Mouse (Mus musculus) liver, postnatal 0 days (tissue): ENCODE measurements around the gene Rap1b. TPM values are rescaled to one million over a fixed set of nuclear protein-coding genes. Genes with fewer than 3 reads are reported as not detected.

Experiments
- ATAC-seq: fragments of 200-750 bp; cut with Nextera tagmentation; 2 replicates; pipeline ENCODE4 v1.8.0; 2017; ENCODE audit warnings: mild to moderate bottlenecking, moderate library complexity
- DNase-seq: peaks from one replicate; pipeline ENCODE4 v3.0.0-alpha.2; 2016
- H3K27ac ChIP-seq: fragments of 300-500 bp; sonication (generic); 2 replicates; pipeline ENCODE4 v1.5.1; 2014; ENCODE audit warnings: antibody characterized with exemption, moderate library complexity, mild to moderate bottlenecking, low read depth
- H3K27me3 ChIP-seq: fragments of 300-500 bp; sonication (generic); 2 replicates; pipeline ENCODE4 v1.6.1; 2014; ENCODE audit warnings: low read length, control low read depth, mixed read lengths; ENCODE audit not compliant: insufficient read depth
- H3K36me3 ChIP-seq: fragments of 300-500 bp; sonication (generic); replicated peaks from 2 replicates; pipeline ENCODE4 v1.6.1; 2014; ENCODE audit warnings: mild to moderate bottlenecking, control low read depth, low read length, moderate library complexity, mixed read lengths; ENCODE audit not compliant: insufficient read depth
- H3K4me1 ChIP-seq: fragments of 300-500 bp; sonication (generic); 2 replicates; pipeline ENCODE4 v1.6.1; 2014; ENCODE audit warnings: antibody characterized with exemption, mild to moderate bottlenecking, control low read depth; ENCODE audit not compliant: insufficient read depth
- H3K4me2 ChIP-seq: fragments of 300-500 bp; sonication (generic); 2 replicates; pipeline ENCODE4 v1.6.1; 2014; ENCODE audit warnings: low read depth, mild to moderate bottlenecking, low read length, moderate library complexity, mixed read lengths
- H3K4me3 ChIP-seq: fragments of 300-500 bp; sonication (generic); 2 replicates; pipeline ENCODE4 v1.5.1; 2014; ENCODE audit warnings: low read depth, low read length
- H3K9ac ChIP-seq: fragments of 300-500 bp; sonication (generic); replicated peaks from 2 replicates; pipeline ENCODE4 v1.6.1; 2014; ENCODE audit warnings: mild to moderate bottlenecking, moderate library complexity
- H3K9me3 ChIP-seq: fragments of 300-500 bp; sonication (generic); 2 replicates; pipeline ENCODE4 v1.6.1; 2016; ENCODE audit warnings: mild to moderate bottlenecking, control low read depth, low read length, mixed read lengths
- CTCF ChIP-seq: sonication (generic); IDR thresholded peaks from 2 replicates; pipeline ENCODE4 v1.5.1; 2016; ENCODE audit warnings: antibody characterized with exemption, low read depth
- EP300 ChIP-seq: IDR thresholded peaks from 2 replicates; pipeline ENCODE4 v1.6.1; 2016; ENCODE audit warnings: antibody characterized with exemption, low read depth, mild to moderate bottlenecking
- WGBS: fragments of 180-500 bp; shearing (Covaris S2); extraction: QIAGEN DNeasy Blood & Tissue Kit; methylation state at CpG from one replicate; pipeline ENCODE4 v1.1.7; 2014; ENCODE audit not compliant: insufficient replicate concordance; 5-methylcytosine and 5-hydroxymethylcytosine counted together
- polyA plus RNA-seq: library from polyadenylated mRNA; unstranded; fragments of >200 nt; fragmentation: Nextera tagmentation; extraction: Ambion mirVana; gene quantifications from 2 replicates; pipeline ENCODE4 v1.2.1, GENCODE M21; 2015

The Rap1b gene
- polyA plus RNA-seq, 1 experiment from 2014 or later, result 105 TPM

DNA sequence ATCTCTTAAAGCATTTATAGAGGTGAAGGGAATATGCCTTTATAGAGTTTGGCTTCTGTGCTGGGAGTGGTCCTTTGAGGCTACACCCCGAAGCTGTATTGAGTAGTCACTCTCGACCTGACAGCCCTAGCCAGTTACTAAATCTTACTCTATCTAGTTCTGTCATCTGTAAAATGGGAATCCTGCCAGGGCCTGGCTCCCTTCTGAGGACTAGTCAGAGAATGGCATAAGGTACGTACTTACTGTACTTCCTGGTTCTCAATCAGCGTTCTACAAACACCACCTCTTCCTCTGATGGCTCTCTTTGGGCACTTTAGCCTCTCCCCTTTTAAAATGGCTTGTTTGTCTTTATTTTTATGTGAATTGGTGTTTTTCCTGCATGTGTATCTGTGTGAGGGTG lies 28.1 kb upstream of the Rap1b start:
- no peaks in the 10 kb centered on the region for H3K36me3 ChIP-seq
- WGBS, result 32% methylated on average over 4 of the region's 4 CpGs
- ATAC-seq (no peak), DNase-seq (no peak)
- H3K27ac ChIP-seq, result no peak overlapping the region
- peaks cover 2% of the 10 kb centered on the region; the same call in 1 of the 2 replicates for H3K4me1 ChIP-seq
- H3K9ac ChIP-seq, result no peak overlapping the region
- H3K9me3 ChIP-seq, result no peaks in the 10 kb centered on the region
- no peak overlapping the region for H3K4me3 ChIP-seq
- no peak for TF ChIP-seq CTCF
- H3K27me3 ChIP-seq, result no peaks in the 10 kb centered on the region
- no peak overlapping the region for H3K4me2 ChIP-seq

- DNase-seq (no peak), ATAC-seq (no peak)
- H3K4me3 ChIP-seq, result no peak overlapping the region
- TF ChIP-seq CTCF, result no peak
- TF ChIP-seq EP300, result no peak
- no peak overlapping the region for H3K27ac ChIP-seq
- peaks cover 2% of the 10 kb centered on the region; the same call in 1 of the 2 replicates for H3K4me1 ChIP-seq
- H3K9me3 ChIP-seq, result no peaks in the 10 kb centered on the region
- WGBS, result 56% methylated on average over 10 of the region's 10 CpGs
- no peaks in the 10 kb centered on the region for H3K27me3 ChIP-seq
- no peaks in the 10 kb centered on the region for H3K36me3 ChIP-seq
- H3K9ac ChIP-seq, result no peak overlapping the region
- no peak overlapping the region for H3K4me2 ChIP-seq
Measured at GRCm38 (mm10) chr10:117872468-117872867, 26.6 kb upstream of the Rap1b start.

GRCm38 (mm10) chr10:117867301-117867700 lies 21.5 kb upstream of the Rap1b start:
- 76% methylated on average over 3 of the region's 3 CpGs for WGBS
- no peak overlapping the region for H3K4me3 ChIP-seq
- DNase-seq (no peak), ATAC-seq (no peak)
- no peaks in the 10 kb centered on the region for H3K36me3 ChIP-seq
- TF ChIP-seq EP300 (no peak), CTCF (no peak)
- no peak overlapping the region for H3K4me2 ChIP-seq
- no peak overlapping the region for H3K27ac ChIP-seq
- H3K9ac ChIP-seq, result no peak overlapping the region
- no peaks in the 10 kb centered on the region for H3K27me3 ChIP-seq
- H3K9me3 ChIP-seq, result no peaks in the 10 kb centered on the region
- no peaks in the 10 kb centered on the region for H3K4me1 ChIP-seq

GRCm38 (mm10) chr10:117866641-117867040 lies 20.8 kb upstream of the Rap1b start:
- no peak for TF ChIP-seq EP300
- no peak for TF ChIP-seq CTCF
- Histone ChIP-seq H3K27me3 (no peaks in the 10 kb centered on the region), H3K36me3 (no peaks in the 10 kb centered on the region), H3K4me1 (no peaks in the 10 kb centered on the region), H3K9ac (no peak overlapping the region), H3K9me3 (no peaks in the 10 kb centered on the region), H3K4me2 (no peak overlapping the region), H3K4me3 (no peak overlapping the region), H3K27ac (no peak overlapping the region)
- 63% methylated on average over 8 of the region's 8 CpGs for WGBS
- DNase-seq, result no peak
- 0 out of 2 replicates have a peak, but pooled peaks have one; percentile 35 for ATAC-seq

- H3K36me3 ChIP-seq, result no peaks in the 10 kb centered on the region
- DNase-seq (no peak), ATAC-seq (no peak)
- WGBS, result 47% methylated on average over 6 of the region's 6 CpGs
- TF ChIP-seq EP300 (no peak), CTCF (no peak)
- no peak overlapping the region for H3K27ac ChIP-seq
- no peak overlapping the region for H3K9ac ChIP-seq
- no peak overlapping the region for H3K4me2 ChIP-seq
- 0 out of 2 replicates have a peak, but pooled peaks cover 2% of the 10 kb centered on the region for H3K4me1 ChIP-seq
- H3K4me3 ChIP-seq, result no peak overlapping the region
- H3K9me3 ChIP-seq, result no peaks in the 10 kb centered on the region
- no peaks in the 10 kb centered on the region for H3K27me3 ChIP-seq
Measured at GRCm38 (mm10) chr10:117864695-117865094, 18.9 kb upstream of the Rap1b start.

DNA sequence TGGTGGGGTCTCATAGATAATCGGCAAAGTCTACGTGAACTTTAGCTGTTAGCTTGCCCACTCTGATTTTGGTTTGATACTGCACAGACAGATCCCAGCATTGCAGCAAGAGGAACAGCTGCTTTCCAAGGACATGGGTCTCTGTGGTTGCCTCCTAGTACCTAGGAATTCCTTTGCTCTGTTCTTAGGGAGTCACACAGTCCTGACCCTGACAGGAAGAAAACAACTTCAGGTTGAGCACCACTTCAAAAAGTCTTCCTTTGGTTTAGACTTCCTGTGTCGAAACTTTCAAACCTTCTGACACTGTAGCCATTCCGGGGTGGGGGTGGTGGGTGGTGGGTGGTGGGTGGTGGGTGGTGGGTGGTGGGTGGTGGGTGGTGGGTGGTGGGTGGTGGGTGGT lies 18.4 kb upstream of the Rap1b start:
- H3K9me3 ChIP-seq, result no peaks in the 10 kb centered on the region
- TF ChIP-seq EP300, result no peak
- TF ChIP-seq CTCF, result no peak
- 0 out of 2 replicates have a peak, but pooled peaks cover 2% of the 10 kb centered on the region for H3K4me1 ChIP-seq
- H3K4me2 ChIP-seq, result no peak overlapping the region
- DNase-seq, result no peak
- no peak overlapping the region for H3K9ac ChIP-seq
- no peaks in the 10 kb centered on the region for H3K36me3 ChIP-seq
- WGBS, result 59% methylated on average over 4 of the region's 4 CpGs
- no peak for ATAC-seq
- H3K27ac ChIP-seq, result no peak overlapping the region
- H3K27me3 ChIP-seq, result no peaks in the 10 kb centered on the region
- no peak overlapping the region for H3K4me3 ChIP-seq

DNA sequence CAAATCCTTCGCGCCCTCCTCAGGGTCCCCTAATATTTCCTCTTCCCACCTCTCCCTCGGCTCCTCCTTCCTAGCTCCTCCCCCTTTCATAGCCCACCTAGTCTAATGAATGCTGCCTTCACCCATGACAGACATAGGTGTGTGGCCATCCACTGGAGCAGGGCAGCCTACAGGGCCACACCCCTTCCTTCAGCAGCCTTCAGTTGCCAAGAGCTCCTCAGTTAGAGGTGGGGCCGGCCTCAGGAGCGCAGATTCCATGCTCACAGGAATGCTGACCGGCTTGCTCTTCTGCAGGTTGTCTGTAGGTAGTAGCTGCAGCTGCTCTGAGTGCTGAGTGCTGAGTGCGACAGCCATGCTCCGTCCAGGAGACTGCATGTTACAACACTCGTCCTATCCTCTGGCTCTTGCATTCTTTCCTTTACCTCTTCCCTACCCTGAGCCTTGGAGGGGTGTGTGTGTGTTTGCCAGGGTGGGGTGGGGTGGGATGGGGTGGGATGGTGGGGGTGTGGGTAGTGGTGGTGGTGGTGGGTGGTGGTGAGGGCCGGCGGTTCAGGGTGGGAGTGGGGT lies 16.3 kb upstream of the Rap1b start:
- no peak for DNase-seq

More for the DNA sequence above, 16.3 kb upstream of the Rap1b start:
- Histone ChIP-seq H3K27ac (no peak overlapping the region), H3K4me2 (no peak overlapping the region), H3K4me1 (0 out of 2 replicates have a peak, but pooled peaks cover 2% of the 10 kb centered on the region), H3K9me3 (no peaks in the 10 kb centered on the region), H3K9ac (no peak overlapping the region), H3K27me3 (no peaks in the 10 kb centered on the region), H3K36me3 (no peaks in the 10 kb centered on the region), H3K4me3 (no peak overlapping the region)
- 80% methylated on average over 11 of the region's 11 CpGs for WGBS
- ATAC-seq, result no peak
- TF ChIP-seq EP300, result no peak
- TF ChIP-seq CTCF, result no peak
